Mouse (Mus musculus): ENCODE data around the gene Ndufa13.

Gene Ndufa13

GRCm38 (mm10) chr8:69906260-69906659, 3.9 kb upstream of the Ndufa13 start:
- no peak for DNase-seq

GRCm38 (mm10) chr8:69904096-69904495, 1.7 kb upstream of the Ndufa13 start:
- peak; percentile 57 for DNase-seq

GRCm38 (mm10) chr8:69903063-69903542, 745 bp upstream of the Ndufa13 start:
- peak; percentile 99 for DNase-seq

GRCm38 (mm10) chr8:69901484-69902162, 735 bp downstream of the Ndufa13 start:
- peak; percentile 97 for DNase-seq

- DNase-seq, result peak; percentile 68
Observed at GRCm38 (mm10) chr8:69900895-69901451, 1.4 kb downstream of the Ndufa13 start.

- no peak for DNase-seq
Observed at GRCm38 (mm10) chr8:69899876-69900275, 2.5 kb downstream of the Ndufa13 start.

- DNase-seq, result no peak
Observed at GRCm38 (mm10) chr8:69897857-69898256, 4.5 kb downstream of the Ndufa13 start.

GRCm38 (mm10) chr8:69895772-69896451, 6.4 kb downstream of the Ndufa13 start:
- DNase-seq, result no peak

- DNase-seq, result no peak
Observed at GRCm38 (mm10) chr8:69894836-69895332, 7.5 kb downstream of the Ndufa13 start.

GRCm38 (mm10) chr8:69893863-69894262, 8.5 kb downstream of the Ndufa13 start:
- peak; percentile 61 for DNase-seq

GRCm38 (mm10) chr8:69890813-69891241, 11.5 kb downstream of the Ndufa13 start:
- peak; percentile 47 for DNase-seq

GRCm38 (mm10) chr8:69888902-69889301, 13.5 kb downstream of the Ndufa13 start:
- no peak for DNase-seq

GRCm38 (mm10) chr8:69888244-69888866, 14.0 kb downstream of the Ndufa13 start:
- no peak for DNase-seq

- no peak for DNase-seq
Observed at GRCm38 (mm10) chr8:69887289-69888243, 14.8 kb downstream of the Ndufa13 start, which contains the start of gene Cilp2. TSS of gene Cilp2 (minus strand) at chr8:69887687.

GRCm38 (mm10) chr8:69884141-69884540, 18.2 kb downstream of the Ndufa13 start:
- no peak for DNase-seq

GRCm38 (mm10) chr8:69882833-69883600, 19.3 kb downstream of the Ndufa13 start:
- no peak for DNase-seq

- no peak for DNase-seq
Observed at GRCm38 (mm10) chr8:69882021-69882756, 20.2 kb downstream of the Ndufa13 start.

GRCm38 (mm10) chr8:69881261-69881865, 21.0 kb downstream of the Ndufa13 start:
- no peak for DNase-seq

GRCm38 (mm10) chr8:69880841-69881240, 21.5 kb downstream of the Ndufa13 start:
- no peak for DNase-seq

GRCm38 (mm10) chr8:69879678-69880077, 22.7 kb downstream of the Ndufa13 start:
- DNase-seq, result no peak
